ENCODE assay signal across 41 mouse cellular contexts in genomic region chr16:36316111-36316510, GRCm38 (mm10). TPM values are rescaled to one million over a fixed set of nuclear protein-coding genes. Genes with fewer than 3 reads are reported as not detected.
"Had no signal": no experiment of that assay in that cellular context is flagged by ENCODE, and none has a peak within 500 bp of the region (broad histone marks: within the 10 kb centered on the region; RNA-seq: fewer than 3 reads in every experiment).

No protein-coding gene starts in this region.

RNA-seq across cellular contexts. Expression of gene BC117090, which starts 18.0 kb away (rescaled TPM):
- total RNA-seq: heart, postnatal 10 days; heart, postnatal 14 days; heart, postnatal 25 days; heart, postnatal 36 days; heart, postnatal 4 days; hematopoietic stem cell, adult 5-6 weeks; hindbrain, postnatal 0 days; layer of hippocampus, adult 18-20 months; layer of hippocampus, adult 2 months; layer of hippocampus, adult 8-10 months; layer of hippocampus, postnatal 10 days; layer of hippocampus, postnatal 14 days; layer of hippocampus, postnatal 25 days; layer of hippocampus, postnatal 36 days; left cerebral cortex, adult 18-20 months; left cerebral cortex, adult 2 months; left cerebral cortex, adult 8-10 months had no signal
- polyA plus RNA-seq: heart, embryonic 12.5 days; heart, embryonic 13.5 days; heart, embryonic 14.5 days; heart, embryonic 15.5 days; heart, embryonic 16.5 days; heart, postnatal 0 days; hindbrain, embryonic 10.5 days; hindbrain, embryonic 11.5 days; hindbrain, embryonic 12.5 days; hindbrain, embryonic 13.5 days; hindbrain, embryonic 14.5 days; hindbrain, embryonic 15.5 days; hindbrain, embryonic 16.5 days; hindbrain, postnatal 0 days; inflammation-experienced regulatory T-cells, adult 6 months; intestine, embryonic 14.5 days; intestine, embryonic 15.5 days; intestine, embryonic 16.5 days; intestine, postnatal 0 days; kidney, adult 2 months; kidney, embryonic 14.5 days; kidney, embryonic 15.5 days; kidney, embryonic 16.5 days; kidney, postnatal 0 days; large intestine, adult 2 months had no signal

RNA-seq across cellular contexts. Expression of gene Stfa1, which starts 39.4 kb away (rescaled TPM):
- total RNA-seq: heart, postnatal 14 days; heart, postnatal 25 days; heart, postnatal 36 days; hindbrain, postnatal 0 days; layer of hippocampus, adult 18-20 months; layer of hippocampus, adult 2 months; layer of hippocampus, adult 8-10 months; layer of hippocampus, postnatal 14 days; layer of hippocampus, postnatal 25 days; layer of hippocampus, postnatal 36 days; left cerebral cortex, adult 18-20 months; left cerebral cortex, adult 2 months; left cerebral cortex, adult 8-10 months had no signal
- polyA plus RNA-seq: inflammation-experienced regulatory T-cells, adult 6 months; kidney, adult 2 months; large intestine, adult 2 months had no signal

RNA-seq across cellular contexts. Expression of gene BC100530, which starts 51.4 kb away (rescaled TPM):
- total RNA-seq: heart, postnatal 14 days; heart, postnatal 25 days; heart, postnatal 36 days; hindbrain, postnatal 0 days; layer of hippocampus, adult 18-20 months; layer of hippocampus, adult 2 months; layer of hippocampus, adult 8-10 months; layer of hippocampus, postnatal 14 days; layer of hippocampus, postnatal 25 days; layer of hippocampus, postnatal 36 days; left cerebral cortex, adult 18-20 months; left cerebral cortex, adult 2 months; left cerebral cortex, adult 8-10 months had no signal
- polyA plus RNA-seq: hindbrain, embryonic 10.5 days; inflammation-experienced regulatory T-cells, adult 6 months; kidney, adult 2 months; kidney, embryonic 14.5 days; large intestine, adult 2 months had no signal
